Mouse (Mus musculus): Measurements from ENCODE around the gene Gm11077. TPM values are rescaled to one million over a fixed set of nuclear protein-coding genes. Genes with fewer than 3 reads are reported as not detected.

Gm11077 gene
- total and polyA plus RNA-seq, 2 experiments from 2014 or later: not detected

- no peak overlapping the region for H3K27ac ChIP-seq
- WGBS: 39% methylated on average over 12 of the region's 12 CpGs
- no peak for TF ChIP-seq CTCF (IDR thresholded peaks at IDR 0.05; ENCODE audit: low read depth)
- no peaks in the 10 kb centered on the region for H3K36me3 ChIP-seq (ENCODE audit: insufficient read depth, low read length)
- peak overlapping the region; percentile 7; the same call in 1 of the 2 replicates for H3K4me2 ChIP-seq (ENCODE audit: low read depth, low read length)
- H3K9me3 ChIP-seq (ENCODE audit: low read length): no peaks in the 10 kb centered on the region
- ATAC-seq (no peak), DNase-seq (ENCODE audit: low spot score) (peak; percentile 23)
- H3K4me1 ChIP-seq (ENCODE audit: insufficient read depth, low read length): no peaks in the 10 kb centered on the region
- no peak overlapping the region for H3K4me3 ChIP-seq (ENCODE audit: low read length)
- no peaks in the 10 kb centered on the region for H3K27me3 ChIP-seq (ENCODE audit: insufficient read depth, low read length)
- H3K9ac ChIP-seq (replicated peaks; ENCODE audit: low read length): no peak overlapping the region
Measured at GRCm38 (mm10) chr6:140696192-140696879, 32.7 kb upstream of the Gm11077 start.

DNA sequence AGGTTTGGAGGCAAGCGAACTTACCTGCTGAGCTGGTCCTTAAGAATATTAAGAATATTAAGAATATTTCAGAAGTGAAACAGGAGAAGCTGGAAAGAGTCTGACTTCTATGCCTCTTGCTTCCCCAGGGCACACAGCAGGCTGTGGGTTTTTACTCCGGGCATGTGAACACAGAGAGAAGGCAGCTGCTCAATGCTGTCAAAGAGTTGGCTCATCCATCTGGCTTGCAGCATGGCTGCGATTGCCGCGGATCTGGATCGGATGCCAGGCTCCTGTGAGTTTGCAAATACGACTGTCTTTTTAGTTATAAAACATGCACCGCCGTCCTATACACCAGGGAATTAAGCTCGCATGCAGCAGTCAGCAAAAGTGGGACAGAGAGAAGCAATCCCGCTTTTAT lies 31.1 kb upstream of the Gm11077 start:
- WGBS: 50% methylated on average over 11 of the region's 11 CpGs
- peak; percentile 66 for ATAC-seq
- no peak overlapping the region for H3K27ac ChIP-seq
- H3K9ac ChIP-seq (replicated peaks; ENCODE audit: low read length): no peak overlapping the region
- TF ChIP-seq CTCF (IDR thresholded peaks at IDR 0.05; ENCODE audit: low read depth): no peak
- H3K9me3 ChIP-seq (ENCODE audit: low read length): no peaks in the 10 kb centered on the region
- peak; percentile 70 for DNase-seq (ENCODE audit: low spot score)
- H3K4me3 ChIP-seq (ENCODE audit: low read length): no peak overlapping the region
- no peaks in the 10 kb centered on the region for H3K36me3 ChIP-seq (ENCODE audit: insufficient read depth, low read length)
- H3K27me3 ChIP-seq (ENCODE audit: insufficient read depth, low read length): no peaks in the 10 kb centered on the region
- no peaks in the 10 kb centered on the region for H3K4me1 ChIP-seq (ENCODE audit: insufficient read depth, low read length)
- H3K4me2 ChIP-seq (ENCODE audit: low read depth, low read length): no peak overlapping the region

DNA sequence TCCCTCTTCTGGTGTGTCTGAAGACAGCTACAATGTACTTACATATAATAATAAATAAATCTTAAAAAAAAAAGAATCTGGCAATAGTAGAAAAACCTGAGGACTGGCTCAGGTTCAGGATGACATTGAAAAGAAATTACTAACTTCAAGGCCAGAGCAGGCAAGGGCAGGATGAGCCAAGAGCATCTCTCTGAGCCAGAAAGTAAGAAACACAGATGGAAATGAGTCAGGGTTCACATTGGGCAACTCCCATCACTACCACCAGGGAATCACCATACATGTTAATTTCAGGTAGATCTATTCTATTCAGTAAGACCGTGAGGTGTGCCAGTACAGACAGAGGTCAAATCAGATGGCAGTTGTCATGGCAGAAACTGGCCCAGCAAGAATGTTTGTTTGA lies 30.5 kb upstream of the Gm11077 start:
- H3K4me2 ChIP-seq (ENCODE audit: low read depth, low read length): no peak overlapping the region
- H3K4me1 ChIP-seq (ENCODE audit: insufficient read depth, low read length): no peaks in the 10 kb centered on the region
- no peak for TF ChIP-seq CTCF (IDR thresholded peaks at IDR 0.05; ENCODE audit: low read depth)
- no peaks in the 10 kb centered on the region for H3K36me3 ChIP-seq (ENCODE audit: insufficient read depth, low read length)
- H3K27me3 ChIP-seq (ENCODE audit: insufficient read depth, low read length): no peaks in the 10 kb centered on the region
- no peaks in the 10 kb centered on the region for H3K9me3 ChIP-seq (ENCODE audit: low read length)
- ATAC-seq (no peak), DNase-seq (ENCODE audit: low spot score) (no peak)
- no peak overlapping the region for H3K4me3 ChIP-seq (ENCODE audit: low read length)
- no peak overlapping the region for H3K9ac ChIP-seq (replicated peaks; ENCODE audit: low read length)
- WGBS: 85% methylated on average over 1 of the region's 1 CpGs
- H3K27ac ChIP-seq: no peak overlapping the region

- no peaks in the 10 kb centered on the region for H3K9me3 ChIP-seq (ENCODE audit: low read length)
- no peaks in the 10 kb centered on the region for H3K4me1 ChIP-seq (ENCODE audit: insufficient read depth, low read length)
- no peak overlapping the region for H3K4me3 ChIP-seq (ENCODE audit: low read length)
- H3K27me3 ChIP-seq (ENCODE audit: insufficient read depth, low read length): no peaks in the 10 kb centered on the region
- H3K9ac ChIP-seq (replicated peaks; ENCODE audit: low read length): no peak overlapping the region
- H3K27ac ChIP-seq: no peak overlapping the region
- WGBS: 79% methylated on average over 6 of the region's 6 CpGs
- no peak for TF ChIP-seq CTCF (IDR thresholded peaks at IDR 0.05; ENCODE audit: low read depth)
- no peak overlapping the region for H3K4me2 ChIP-seq (ENCODE audit: low read depth, low read length)
- ATAC-seq: no peak
- DNase-seq (ENCODE audit: low spot score): no peak
- H3K36me3 ChIP-seq (ENCODE audit: insufficient read depth, low read length): no peaks in the 10 kb centered on the region
Measured at GRCm38 (mm10) chr6:140701259-140701658, 27.8 kb upstream of the Gm11077 start.

GRCm38 (mm10) chr6:140705132-140705531 lies 24.0 kb upstream of the Gm11077 start:
- H3K36me3 ChIP-seq (ENCODE audit: insufficient read depth, low read length): no peaks in the 10 kb centered on the region
- H3K4me2 ChIP-seq (ENCODE audit: low read depth, low read length): no peak overlapping the region
- TF ChIP-seq CTCF (IDR thresholded peaks at IDR 0.05; ENCODE audit: low read depth): no peak
- H3K4me3 ChIP-seq (ENCODE audit: low read length): no peak overlapping the region
- no peak overlapping the region for H3K27ac ChIP-seq
- DNase-seq (ENCODE audit: low spot score) (no peak), ATAC-seq (no peak)
- H3K9me3 ChIP-seq (ENCODE audit: low read length): no peaks in the 10 kb centered on the region
- H3K27me3 ChIP-seq (ENCODE audit: insufficient read depth, low read length): no peaks in the 10 kb centered on the region
- no peak overlapping the region for H3K9ac ChIP-seq (replicated peaks; ENCODE audit: low read length)
- 80% methylated on average over 10 of the region's 10 CpGs for WGBS
- H3K4me1 ChIP-seq (ENCODE audit: insufficient read depth, low read length): no peaks in the 10 kb centered on the region

DNA sequence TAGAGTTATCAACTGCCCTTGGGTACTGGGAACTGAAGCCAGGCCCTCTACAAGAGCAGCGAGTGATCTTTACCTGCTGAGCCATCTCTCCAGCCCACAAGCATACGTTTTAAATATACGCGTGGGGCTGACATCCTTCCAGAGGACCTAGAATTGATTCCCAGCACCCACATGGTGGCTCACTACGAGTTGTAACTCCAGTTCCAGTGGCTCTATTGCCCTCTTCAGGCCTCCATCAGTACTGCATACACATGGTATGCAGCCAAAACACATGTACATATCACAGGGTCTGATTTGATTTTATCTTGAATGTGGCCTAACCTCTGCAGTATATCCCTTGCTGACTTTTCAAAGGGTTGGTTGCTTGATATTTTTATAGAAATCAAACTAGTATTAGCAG lies 23.0 kb upstream of the Gm11077 start:
- Histone ChIP-seq H3K9me3 (ENCODE audit: low read length) (no peaks in the 10 kb centered on the region), H3K36me3 (ENCODE audit: insufficient read depth, low read length) (no peaks in the 10 kb centered on the region), H3K27ac (no peak overlapping the region), H3K9ac (replicated peaks; ENCODE audit: low read length) (no peak overlapping the region), H3K27me3 (ENCODE audit: insufficient read depth, low read length) (no peaks in the 10 kb centered on the region), H3K4me3 (ENCODE audit: low read length) (no peak overlapping the region), H3K4me1 (ENCODE audit: insufficient read depth, low read length) (no peaks in the 10 kb centered on the region), H3K4me2 (ENCODE audit: low read depth, low read length) (no peak overlapping the region)
- TF ChIP-seq CTCF (IDR thresholded peaks at IDR 0.05; ENCODE audit: low read depth): 0 out of 2 replicates have a peak, but pooled peaks have one; percentile 34
- ATAC-seq (no peak), DNase-seq (ENCODE audit: low spot score) (no peak)
- 91% methylated on average over 5 of the region's 5 CpGs for WGBS

DNA sequence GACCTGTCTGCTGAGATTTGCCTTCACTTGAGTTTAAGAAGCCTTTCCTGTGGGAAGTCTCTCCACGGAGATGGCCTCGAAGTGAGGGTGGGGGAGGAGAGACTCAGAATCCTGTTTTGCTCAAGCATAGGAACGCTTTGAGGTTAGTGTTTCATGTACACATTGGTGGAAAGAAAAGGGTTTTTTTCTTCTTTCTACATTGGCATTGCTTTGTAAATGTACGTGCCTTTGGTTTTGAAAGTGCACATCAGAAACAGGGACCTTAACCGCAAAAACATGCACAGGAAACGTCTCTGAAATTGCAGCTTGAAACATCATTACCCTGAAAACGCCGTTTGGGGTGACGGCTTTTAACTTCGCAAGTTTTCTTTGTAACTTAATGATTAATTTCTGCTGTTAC lies 21.0 kb upstream of the Gm11077 start:
- Histone ChIP-seq H3K9me3 (ENCODE audit: low read length) (no peaks in the 10 kb centered on the region), H3K36me3 (ENCODE audit: insufficient read depth, low read length) (no peaks in the 10 kb centered on the region), H3K4me3 (ENCODE audit: low read length) (no peak overlapping the region), H3K27ac (no peak overlapping the region), H3K4me2 (ENCODE audit: low read depth, low read length) (no peak overlapping the region), H3K9ac (replicated peaks; ENCODE audit: low read length) (no peak overlapping the region), H3K27me3 (ENCODE audit: insufficient read depth, low read length) (no peaks in the 10 kb centered on the region), H3K4me1 (ENCODE audit: insufficient read depth, low read length) (no peaks in the 10 kb centered on the region)
- TF ChIP-seq CTCF (IDR thresholded peaks at IDR 0.05; ENCODE audit: low read depth): no peak
- DNase-seq (ENCODE audit: low spot score) (no peak), ATAC-seq (no peak)
- WGBS: 82% methylated on average over 10 of the region's 10 CpGs

Measured in hindbrain, postnatal 0 days (tissue).